Mouse (Mus musculus) E14TG2a.4 (cell line): ENCODE measurements around the gene Fastk.

ENCODE experiments used
- CTCF ChIP-seq: conservative IDR thresholded peaks from 2 replicates; pipeline ENCODE4 v1.5.1; 2014; ENCODE audit warnings: low read length
- NANOG ChIP-seq: IDR thresholded peaks from 2 replicates; pipeline ENCODE4 v1.6.1; 2014; ENCODE audit warnings: borderline replicate concordance, low read length, mixed read lengths
- POU5F1 ChIP-seq: IDR thresholded peaks from 2 replicates; pipeline ENCODE4 v1.6.1; 2014; ENCODE audit warnings: low read length, borderline replicate concordance

DNA sequence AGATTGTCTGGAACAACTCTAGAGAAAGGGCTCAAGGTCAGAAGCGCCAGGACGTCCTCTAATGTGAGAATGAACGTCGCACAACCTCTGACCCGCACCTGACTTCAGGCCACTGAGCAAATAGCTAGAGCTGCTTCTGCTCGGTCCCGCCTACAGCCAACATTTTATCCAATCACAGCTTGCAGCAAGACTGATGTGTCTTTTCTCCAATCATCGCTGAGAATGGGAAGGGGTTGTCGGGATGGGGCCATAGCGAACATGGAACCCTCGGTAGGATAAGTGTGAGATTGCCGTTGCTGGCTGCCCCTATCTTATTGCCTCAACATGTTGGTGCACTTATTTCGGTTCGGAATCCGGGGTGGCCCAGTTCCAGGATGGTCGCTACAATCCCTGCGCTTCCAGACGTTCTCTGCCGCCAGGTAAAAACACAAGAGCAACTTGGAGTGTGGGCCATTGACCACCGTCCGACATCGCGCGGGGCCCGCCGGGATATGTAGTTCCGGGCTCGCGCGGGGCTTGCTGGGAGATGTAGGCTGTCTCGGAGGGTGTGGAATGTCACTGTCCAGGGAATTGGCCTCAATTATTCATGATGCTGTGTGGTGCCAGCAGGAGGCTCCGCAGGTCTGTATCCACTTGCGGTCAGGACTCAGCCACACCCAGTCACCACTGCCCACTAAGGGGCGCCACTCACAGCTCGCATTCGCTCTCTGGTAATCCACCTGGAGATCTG lies 50.8 kb downstream of the Fastk start:
- TF ChIP-seq CTCF (peak; percentile 46), NANOG (no peak), POU5F1 (no peak)
